Comparison of ENCODE assay signal across 8 mouse cellular contexts in the genomic region with DNA sequence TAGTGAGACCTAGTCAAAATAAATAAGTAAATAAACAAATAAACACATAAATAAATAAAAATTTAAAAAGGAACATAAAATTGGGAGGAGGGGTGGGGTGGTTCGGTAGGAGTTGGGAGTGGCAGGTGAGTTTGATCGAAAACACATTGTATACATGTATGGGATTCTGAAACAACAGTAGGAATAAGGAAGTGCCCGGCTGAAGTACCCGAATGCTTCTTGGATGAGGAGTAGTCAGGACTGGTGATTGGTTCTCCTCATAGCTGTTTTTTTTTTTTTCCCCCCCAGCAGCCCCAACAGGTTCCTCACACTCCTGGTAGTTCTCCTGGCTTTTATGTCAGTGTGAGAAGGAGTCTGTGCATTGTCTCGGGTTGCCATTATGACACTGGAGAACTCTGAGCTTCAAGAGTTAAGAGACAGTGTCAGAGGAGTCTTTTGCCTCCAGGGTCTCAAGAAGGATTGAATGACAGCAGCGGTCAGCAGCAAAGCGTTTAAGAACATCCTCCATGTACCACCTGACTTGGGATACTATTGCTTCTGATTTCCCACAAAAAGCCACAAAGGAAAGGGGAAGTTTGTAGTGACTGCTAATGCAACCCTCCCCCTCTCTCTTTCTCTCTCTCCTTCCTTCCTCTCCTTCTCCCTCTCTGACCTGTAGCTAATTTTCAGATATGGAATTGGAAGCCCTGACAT. TPM values are rescaled to one million over a fixed set of nuclear protein-coding genes. Genes with fewer than 3 reads are reported as not detected.
DNase-seq lines count a peak whose midpoint lies in the region; ATAC-seq lines count a peak whose summit lies in the region.
"Had no signal": no experiment of that assay in that cellular context is flagged by ENCODE, and none has a peak within 500 bp of the region (broad histone marks: within the 10 kb centered on the region; RNA-seq: fewer than 3 reads in every experiment).

No protein-coding gene starts in this region.

- WGBS in neural tube, embryonic 12.5 days: 63% methylated on average over 7 of the region's 7 CpGs
- 23% methylated on average over 7 of the region's 7 CpGs for WGBS in liver, embryonic 16.5 days (ENCODE audit: insufficient replicate concordance)

- H3K27ac ChIP-seq in neural tube, embryonic 12.5 days: no peak overlapping the region
- H3K27ac ChIP-seq in liver, embryonic 16.5 days (ENCODE audit: low read length): no peak overlapping the region; the same call in 1 of the 2 replicates

- no peak overlapping the region for H3K9ac ChIP-seq in neural tube, embryonic 12.5 days
- peak overlapping the region; percentile 29; the same call in 1 of the 2 replicates for H3K9ac ChIP-seq in liver, embryonic 16.5 days (ENCODE audit: low read depth, low read length)

- peak overlapping the region; percentile 77 for H3K4me2 ChIP-seq in neural tube, embryonic 12.5 days (replicated peaks)
- H3K4me2 ChIP-seq in liver, embryonic 16.5 days (ENCODE audit: low read depth, low read length): peak overlapping the region; percentile 85

- no peak overlapping the region for H3K4me3 ChIP-seq in neural tube, embryonic 12.5 days
- H3K4me3 ChIP-seq in liver, embryonic 16.5 days (ENCODE audit: low read depth, low read length): peak overlapping the region; percentile 76

- no peaks in the 10 kb centered on the region for H3K36me3 ChIP-seq in neural tube, embryonic 12.5 days
- no peaks in the 10 kb centered on the region for H3K36me3 ChIP-seq in liver, embryonic 16.5 days (ENCODE audit: control insufficient read depth, insufficient read depth)

- peaks cover 9% of the 10 kb centered on the region for H3K4me1 ChIP-seq in neural tube, embryonic 12.5 days
- peaks cover 25% of the 10 kb centered on the region for H3K4me1 ChIP-seq in liver, embryonic 16.5 days (ENCODE audit: control insufficient read depth, low read depth, low read length)

- H3K9me3 ChIP-seq in neural tube, embryonic 12.5 days: no peaks in the 10 kb centered on the region
- H3K9me3 ChIP-seq in liver, embryonic 16.5 days (replicated peaks; ENCODE audit: control insufficient read depth, low read length): no peaks in the 10 kb centered on the region

- no peak for DNase-seq in neural tube, embryonic 10.5 days (ENCODE audit: extremely low spot score, low spot score)
- DNase-seq in yolk sac, embryonic 10.5 days (ENCODE audit: low spot score): no peak
- no peak for DNase-seq in kidney, postnatal 36 days
- no peak for DNase-seq in cerebellum, adult 11 months
- DNase-seq: layer of hippocampus, postnatal 36 days had no signal

- no peak for ATAC-seq in neural tube, embryonic 12.5 days (ENCODE audit: low FRiP score, low read depth)
- ATAC-seq in granulocyte monocyte progenitor cell, adult 5-6 weeks (replicated peaks; ENCODE audit: poor library complexity, severe bottlenecking): peak; percentile 46
- no peak for ATAC-seq in liver, embryonic 16.5 days (ENCODE audit: low read depth)

- no peaks in the 10 kb centered on the region for H3K27me3 ChIP-seq in neural tube, embryonic 12.5 days (replicated peaks)
- no peaks in the 10 kb centered on the region for H3K27me3 ChIP-seq in liver, embryonic 16.5 days (ENCODE audit: control insufficient read depth, insufficient read depth, low read depth, low read length)

RNA-seq across cellular contexts. Expression of gene Fxn, which starts 1.0 kb away (rescaled TPM):
- 39.4 and 41.4 TPM in 2 replicates for polyA plus RNA-seq in neural tube, embryonic 12.5 days (2016; fragmentation: Nextera tagmentation; extraction: Ambion mirVana)
- 44.6 and 48.1 TPM in 2 replicates for total RNA-seq in granulocyte monocyte progenitor cell, adult 5-6 weeks (2014; fragmentation: Nextera tagmentation)
- total RNA-seq in granulocyte monocyte progenitor cell, adult 5-6 weeks (2017): 11.1 and 14.0 TPM in 2 replicates
- 36.5 and 44.0 TPM in 2 replicates for polyA plus RNA-seq in liver, embryonic 16.5 days (2015; fragmentation: Nextera tagmentation; extraction: Ambion mirVana)

RNA-seq across cellular contexts. Expression of gene Tjp2, which starts 56.6 kb away (rescaled TPM):
- 25.5 and 28.4 TPM in 2 replicates for polyA plus RNA-seq in neural tube, embryonic 12.5 days (2016; fragmentation: Nextera tagmentation; extraction: Ambion mirVana)
- total RNA-seq in granulocyte monocyte progenitor cell, adult 5-6 weeks (2014; fragmentation: Nextera tagmentation): 2.8 and 5.7 TPM in 2 replicates
- 3.0 and 4.7 TPM in 2 replicates for total RNA-seq in granulocyte monocyte progenitor cell, adult 5-6 weeks (2017)
- 5.2 and 6.6 TPM in 2 replicates for polyA plus RNA-seq in liver, embryonic 16.5 days (2015; fragmentation: Nextera tagmentation; extraction: Ambion mirVana)
